Mouse (Mus musculus) CH12.LX (cell line): ENCODE data around the gene Zfand2a. TPM values are rescaled to one million over a fixed set of nuclear protein-coding genes. Genes with fewer than 3 reads are reported as not detected.

Experiments used
- DNase-seq: peaks from one replicate; pipeline ENCODE4 v3.0.0-alpha.2; 2013; ENCODE audit errors: extremely low read depth
- H3K27ac ChIP-seq: 2 replicates; pipeline ENCODE4 v1.5.1; 2012; ENCODE audit warnings: low read depth, mild to moderate bottlenecking, control low read depth, moderate library complexity; ENCODE audit not compliant: insufficient read depth
- H3K27me3 ChIP-seq: replicated peaks from 2 replicates; pipeline ENCODE3; 2012; ENCODE audit warnings: inconsistent platforms
- H3K36me3 ChIP-seq, 2 experiments: replicated peaks in 1 of 2; 2 replicates each; pipeline versions ENCODE3 to v1.6.1; 2012; ENCODE audit warnings: inconsistent platforms in 1 of 2, low read length in 1 of 2, mild to moderate bottlenecking in 1 of 2, mixed read lengths in 1 of 2, moderate library complexity in 1 of 2; ENCODE audit not compliant: control insufficient read depth in 1 of 2, insufficient read depth in 1 of 2
- H3K4me1 ChIP-seq, 2 experiments: 2 replicates each; pipeline ENCODE4 v1.6.1; 2012; ENCODE audit warnings: inconsistent platforms in 1 of 2, moderate library complexity in 1 of 2; ENCODE audit not compliant: insufficient read depth in 2 of 2, control insufficient read depth in 1 of 2
- H3K4me2 ChIP-seq: 2 replicates; pipeline ENCODE4 v1.6.1; 2012; ENCODE audit warnings: low read depth, mild to moderate bottlenecking, control low read depth; ENCODE audit not compliant: poor library complexity, insufficient read depth, severe bottlenecking
- H3K4me3 ChIP-seq, 3 experiments: fragments of 150-350 bp in 1 of 3; sonication (generic) in 1 of 3; replicated peaks in 1 of 3; 2 replicates each; pipeline versions ENCODE3 to v1.5.1; 2011 to 2012; ENCODE audit warnings: low read depth in 2 of 3, low read length in 2 of 3, mild to moderate bottlenecking in 2 of 3, moderate library complexity in 2 of 3, control low read depth in 1 of 3, improper control_type of control experiment in 1 of 3, inconsistent platforms in 1 of 3, mixed read lengths in 1 of 3; ENCODE audit not compliant: poor library complexity in 1 of 3
- H3K79me2 ChIP-seq: replicated peaks from 2 replicates; pipeline ENCODE4 v1.6.1; 2012; ENCODE audit warnings: mild to moderate bottlenecking, moderate library complexity; ENCODE audit not compliant: control insufficient read depth, poor library complexity, insufficient read depth, severe bottlenecking; ENCODE audit errors: extremely low read depth
- H3K9ac ChIP-seq: 2 replicates; pipeline ENCODE4 v1.6.1; 2012; ENCODE audit warnings: low read depth, mild to moderate bottlenecking, control low read depth, moderate library complexity; ENCODE audit not compliant: insufficient read depth
- H3K9me3 ChIP-seq: replicated peaks from 2 replicates; pipeline ENCODE3; 2012; ENCODE audit warnings: low read length, inconsistent platforms, mixed read lengths
- CHD2 ChIP-seq: IDR thresholded peaks from 2 replicates; pipeline ENCODE4 v1.6.1; 2011; ENCODE audit warnings: low read length, improper control_type of control experiment
- CTCF ChIP-seq, 2 experiments: IDR thresholded peaks in 1 of 2; conservative IDR thresholded peaks in 1 of 2; 2 replicates each; pipeline ENCODE4 v1.5.1; 2011 to 2012; ENCODE audit warnings: low read depth in 2 of 2, low read length in 2 of 2, improper control_type of control experiment in 1 of 2, inconsistent platforms in 1 of 2, mild to moderate bottlenecking in 1 of 2, moderate library complexity in 1 of 2
- E2F4 ChIP-seq: IDR thresholded peaks from 2 replicates; pipeline ENCODE4 v1.6.1; 2011; ENCODE audit warnings: low read depth, low read length, improper control_type of control experiment; ENCODE audit not compliant: insufficient replicate concordance
- ELF1 ChIP-seq: IDR thresholded peaks from 2 replicates; pipeline ENCODE4 v1.6.1; 2014; ENCODE audit warnings: low read depth, mild to moderate bottlenecking, inconsistent platforms, low read length, improper control_type of control experiment
- ETS1 ChIP-seq: conservative IDR thresholded peaks from 2 replicates; pipeline ENCODE4 v1.6.1; 2012; ENCODE audit warnings: low read depth, mild to moderate bottlenecking, inconsistent platforms, low read length, improper control_type of control experiment, moderate library complexity
- JUN ChIP-seq: IDR thresholded peaks from 2 replicates; pipeline ENCODE4 v1.6.1; 2011; ENCODE audit warnings: low read depth, mild to moderate bottlenecking, low read length, improper control_type of control experiment, moderate library complexity; ENCODE audit not compliant: insufficient read depth
- KAT2A ChIP-seq: IDR thresholded peaks from 2 replicates; pipeline ENCODE4 v1.6.1; 2012; ENCODE audit warnings: low read length, improper control_type of control experiment, inconsistent platforms; ENCODE audit not compliant: insufficient replicate concordance
- MAX ChIP-seq: IDR thresholded peaks from 2 replicates; pipeline ENCODE4 v1.6.1; 2011; ENCODE audit warnings: low read length, improper control_type of control experiment
- MAZ ChIP-seq: IDR thresholded peaks from 2 replicates; pipeline ENCODE4 v1.6.1; 2012; ENCODE audit warnings: low read depth, mild to moderate bottlenecking, inconsistent platforms, low read length, improper control_type of control experiment, moderate library complexity
- MYC ChIP-seq: IDR thresholded peaks from 2 replicates; pipeline ENCODE4 v1.6.1; 2011; ENCODE audit warnings: low read depth, mild to moderate bottlenecking, improper control_type of control experiment, low read length
- NELFE ChIP-seq: IDR thresholded peaks from 2 replicates; pipeline ENCODE4 v1.6.1; 2011; ENCODE audit warnings: low read depth, low read length, improper control_type of control experiment
- NRF1 ChIP-seq: IDR thresholded peaks from 2 replicates; pipeline ENCODE4 v1.6.1; 2014; ENCODE audit warnings: low read depth, mild to moderate bottlenecking, inconsistent platforms, low read length, improper control_type of control experiment, moderate library complexity
- POLR2A ChIP-seq: IDR thresholded peaks from 2 replicates; pipeline ENCODE4 v1.6.1; 2011; ENCODE audit warnings: low read depth, mild to moderate bottlenecking, improper control_type of control experiment, low read length
- RCOR1 ChIP-seq: conservative IDR thresholded peaks from 2 replicates; pipeline ENCODE4 v1.6.1; 2012; ENCODE audit warnings: low read depth, mild to moderate bottlenecking, inconsistent platforms, low read length, improper control_type of control experiment
- SIN3A ChIP-seq: IDR thresholded peaks from 2 replicates; pipeline ENCODE4 v1.6.1; 2012; ENCODE audit warnings: low read length, improper control_type of control experiment, inconsistent platforms
- SMC3 ChIP-seq: IDR thresholded peaks from 2 replicates; pipeline ENCODE4 v1.6.1; 2011; ENCODE audit warnings: low read depth, low read length, improper control_type of control experiment
- TCF12 ChIP-seq: IDR thresholded peaks from 2 replicates; pipeline ENCODE4 v1.6.1; 2014; ENCODE audit warnings: low read depth, mild to moderate bottlenecking, inconsistent platforms, low read length, improper control_type of control experiment
- UBTF ChIP-seq: IDR thresholded peaks from 2 replicates; pipeline ENCODE4 v1.6.1; 2012; ENCODE audit warnings: low read depth, mild to moderate bottlenecking, inconsistent platforms, low read length, improper control_type of control experiment, moderate library complexity
- USF2 ChIP-seq: conservative IDR thresholded peaks from 2 replicates; pipeline ENCODE4 v1.6.1; 2011; ENCODE audit warnings: low read depth, low read length, improper control_type of control experiment
- ZNF384 ChIP-seq: IDR thresholded peaks from 2 replicates; pipeline ENCODE4 v1.6.1; 2012; ENCODE audit warnings: low read depth, low read length, improper control_type of control experiment, inconsistent platforms
- dilution Hi-C: fragments of 300-500 bp; cut with MboI; formaldehyde crosslinking; loops from 2 replicates; pipeline ENCODE4 v1.14.3; 2020; ENCODE audit warnings: low sequenced_read_pairs; ENCODE audit not compliant: extremely low pct_unique_long_range_greater_than_20kb, extremely low pct_ligation_motif_present
- in situ Hi-C: fragments of 300-500 bp; cut with MboI; formaldehyde crosslinking; loops from 3 replicates; pipeline ENCODE4 v1.14.3; 2019; ENCODE audit warnings: low sequenced_read_pairs, low pct_ligation_motif_present, low pct_unique_long_range_greater_than_20kb, mixed read lengths
- polyA plus RNA-seq: library from polyadenylated mRNA; unstranded; fragments of >175 nt; gene quantifications from 2 replicates; pipeline ENCODE4 v1.2.1, GENCODE M21; 2012; ENCODE audit warnings: low read depth; ENCODE audit not compliant: insufficient read length
- total RNA-seq, 2 experiments: library from RNA; depleted of rRNA; stranded (reverse); fragments of 300-350 nt in 1 of 2; fragments of >200 nt in 1 of 2; gene quantifications; 2 replicates each; pipeline ENCODE4 v1.2.3; 2012 to 2014

The Zfand2a gene
- total and polyA plus RNA-seq, 3 experiments = 5.8 to 13.4 (median 9.2) TPM

GRCm38 (mm10) chr5:139498791-139499190, 14.4 kb upstream of the Zfand2a start:
- Histone ChIP-seq H3K27me3 (peaks cover 67% of the 10 kb centered on the region), H3K4me3 (no peak overlapping the region), H3K4me1 (no peaks in the 10 kb centered on the region), H3K36me3 (no peaks in the 10 kb centered on the region), H3K27ac (no peak overlapping the region), H3K79me2 (no peaks in the 10 kb centered on the region), H3K9ac (no peak overlapping the region), H3K9me3 (peaks cover 3% of the 10 kb centered on the region), H3K4me2 (no peak overlapping the region)
- in situ Hi-C loops = no loop called here
- dilution Hi-C loops = no loop called here
- TF ChIP-seq SMC3 (no peak), RCOR1 (no peak), JUN (no peak), MYC (no peak), ZNF384 (no peak), TCF12 (no peak), SIN3A (no peak), CHD2 (no peak), NELFE (no peak)
- no peak for DNase-seq

GRCm38 (mm10) chr5:139496939-139497338, 12.6 kb upstream of the Zfand2a start:
- peaks cover 3% of the 10 kb centered on the region for H3K9me3 ChIP-seq
- dilution Hi-C loops = no loop called here

GRCm38 (mm10) chr5:139495019-139495669, 10.8 kb upstream of the Zfand2a start:
- Histone ChIP-seq H3K27me3 (peaks cover 48% of the 10 kb centered on the region), H3K79me2 (no peaks in the 10 kb centered on the region), H3K4me2 (no peak overlapping the region), H3K4me1 (peaks cover 0 to 3% of the 10 kb centered on the region in 2 experiments; a peak in 2 of 4 replicates), H3K9me3 (peaks cover 3% of the 10 kb centered on the region), H3K27ac (no peak overlapping the region), H3K9ac (no peak overlapping the region), H3K4me3 (no peak overlapping the region), H3K36me3 (no peaks in the 10 kb centered on the region)
- in situ Hi-C loops = no loop called here
- dilution Hi-C loops = no loop called here
- DNase-seq = no peak
- TF ChIP-seq UBTF = no peak
- no peak for TF ChIP-seq MYC
- TF ChIP-seq POLR2A = no peak
- TF ChIP-seq MAZ = no peak
- TF ChIP-seq NELFE = no peak
- TF ChIP-seq ETS1 = no peak
- TF ChIP-seq CTCF (conservative IDR thresholded peaks at IDR 0.05 in 1 of 2, IDR thresholded peaks at IDR 0.05 in 1 of 2; ENCODE audit: low read depth in 2 of 2, low read length in 2 of 2) = no peak
- no peak for TF ChIP-seq MAX
- TF ChIP-seq USF2 = no peak
- no peak for TF ChIP-seq SMC3
- TF ChIP-seq NRF1 = no peak
- no peak for TF ChIP-seq ELF1
- TF ChIP-seq KAT2A = no peak
- TF ChIP-seq ZNF384 = no peak

More at GRCm38 (mm10) chr5:139496939-139497338, 12.6 kb upstream of the Zfand2a start:
- DNase-seq = no peak
- TF ChIP-seq CTCF (conservative IDR thresholded peaks at IDR 0.05 in 1 of 2, IDR thresholded peaks at IDR 0.05 in 1 of 2; ENCODE audit: low read depth in 2 of 2, low read length in 2 of 2) = peak in 1 of 2 experiments; percentile 12; a peak in 2 of 4 replicates
- TF ChIP-seq E2F4 = no peak
- TF ChIP-seq, all 38 proteins: peak for 1
- H3K4me2 ChIP-seq = no peak overlapping the region
- H3K36me3 ChIP-seq = no peaks in the 10 kb centered on the region
- H3K4me3 ChIP-seq = no peak overlapping the region
- no peaks in the 10 kb centered on the region for H3K79me2 ChIP-seq
- no peak overlapping the region for H3K9ac ChIP-seq
- in situ Hi-C loops = no loop called here
- H3K4me1 ChIP-seq = no peaks in the 10 kb centered on the region; a peak in 1 of 4 replicates
- no peak overlapping the region for H3K27ac ChIP-seq
- H3K27me3 ChIP-seq = peaks cover 60% of the 10 kb centered on the region
